Mouse (Mus musculus) midbrain, embryonic 16.5 days (tissue): ENCODE results near the gene Klf9. TPM values are rescaled to one million over a fixed set of nuclear protein-coding genes. Genes with fewer than 3 reads are reported as not detected.

ENCODE experiments used
- ATAC-seq: fragments of 200-750 bp; cut with Nextera tagmentation; 2 replicates; pipeline ENCODE4 v1.8.0; 2017; ENCODE audit warnings: moderate TSS enrichment
- H3K27ac ChIP-seq: fragments of 300-500 bp; sonication (generic); 2 replicates; pipeline ENCODE4 v1.5.1; 2014; ENCODE audit warnings: mild to moderate bottlenecking, low read length, mixed read lengths
- H3K27me3 ChIP-seq: fragments of 300-500 bp; sonication (generic); 2 replicates; pipeline ENCODE4 v1.6.1; 2014; ENCODE audit warnings: low read depth, low read length, mixed read lengths; ENCODE audit not compliant: control insufficient read depth, insufficient read depth
- H3K36me3 ChIP-seq: fragments of 300-500 bp; sonication (generic); 2 replicates; pipeline ENCODE4 v1.6.1; 2014; ENCODE audit warnings: mild to moderate bottlenecking, low read length, moderate library complexity, mixed read lengths; ENCODE audit not compliant: control insufficient read depth, insufficient read depth
- H3K4me1 ChIP-seq: fragments of 300-500 bp; sonication (generic); 2 replicates; pipeline ENCODE4 v1.6.1; 2014; ENCODE audit warnings: mild to moderate bottlenecking, low read length, mixed read lengths; ENCODE audit not compliant: control insufficient read depth, insufficient read depth
- H3K4me2 ChIP-seq: fragments of 300-500 bp; sonication (generic); 2 replicates; pipeline ENCODE4 v1.6.1; 2014; ENCODE audit warnings: mild to moderate bottlenecking, low read length, mixed read lengths
- H3K4me3 ChIP-seq: fragments of 300-500 bp; sonication (generic); 2 replicates; pipeline ENCODE4 v1.5.1; 2014; ENCODE audit warnings: low read depth, mild to moderate bottlenecking, low read length, moderate library complexity, mixed read lengths
- H3K9ac ChIP-seq: fragments of 300-500 bp; sonication (generic); 2 replicates; pipeline ENCODE4 v1.6.1; 2014; ENCODE audit warnings: low read depth, low read length, mixed read lengths
- H3K9me3 ChIP-seq: fragments of 300-500 bp; sonication (generic); replicated peaks from 2 replicates; pipeline ENCODE4 v1.6.1; 2014; ENCODE audit warnings: mild to moderate bottlenecking, low read length, mixed read lengths; ENCODE audit not compliant: control insufficient read depth, poor library complexity, severe bottlenecking
- WGBS: fragments of 180-500 bp; shearing (Covaris S2); extraction: QIAGEN DNeasy Blood & Tissue Kit; methylation state at CpG from one replicate; pipeline ENCODE4 v1.1.7; 2014; 5-methylcytosine and 5-hydroxymethylcytosine counted together
- polyA plus RNA-seq: library from polyadenylated mRNA; unstranded; fragments of >200 nt; fragmentation: Nextera tagmentation; extraction: Ambion mirVana; gene quantifications from 2 replicates; pipeline ENCODE4 v1.2.1, GENCODE M21; 2015

Klf9 gene
- polyA plus RNA-seq, 1 experiment from 2014 or later = 3.1 TPM

GRCm38 (mm10) chr19:23153606-23154127 is 12.6 kb downstream of the Klf9 start:
- H3K27me3 ChIP-seq = no peaks in the 10 kb centered on the region
- no peak overlapping the region for H3K4me2 ChIP-seq
- no peak overlapping the region for H3K9ac ChIP-seq
- no peaks in the 10 kb centered on the region for H3K36me3 ChIP-seq
- no peak for ATAC-seq
- H3K4me1 ChIP-seq = no peaks in the 10 kb centered on the region
- 89% methylated on average over 5 of the region's 5 CpGs for WGBS
- no peaks in the 10 kb centered on the region for H3K9me3 ChIP-seq
- H3K27ac ChIP-seq = no peak overlapping the region
- no peak overlapping the region for H3K4me3 ChIP-seq

- no peak for ATAC-seq
- WGBS = 80% methylated on average over 10 of the region's 10 CpGs
Observed at GRCm38 (mm10) chr19:23159780-23160395, 18.9 kb downstream of the Klf9 start.

GRCm38 (mm10) chr19:23162387-23162809 is 21.4 kb downstream of the Klf9 start:
- Histone ChIP-seq H3K4me2 (no peak overlapping the region), H3K4me3 (no peak overlapping the region), H3K36me3 (no peaks in the 10 kb centered on the region), H3K9ac (no peak overlapping the region), H3K27ac (no peak overlapping the region), H3K9me3 (no peaks in the 10 kb centered on the region), H3K4me1 (no peaks in the 10 kb centered on the region), H3K27me3 (no peaks in the 10 kb centered on the region)
- no peak for ATAC-seq
- 19% methylated on average over 8 of the region's 8 CpGs for WGBS

More at GRCm38 (mm10) chr19:23159780-23160395, 18.9 kb downstream of the Klf9 start:
- Histone ChIP-seq H3K4me2 (no peak overlapping the region), H3K4me3 (no peak overlapping the region), H3K9ac (no peak overlapping the region), H3K4me1 (no peaks in the 10 kb centered on the region), H3K36me3 (no peaks in the 10 kb centered on the region), H3K27me3 (no peaks in the 10 kb centered on the region), H3K27ac (no peak overlapping the region), H3K9me3 (no peaks in the 10 kb centered on the region)

GRCm38 (mm10) chr19:23162877-23163276 is 21.9 kb downstream of the Klf9 start:
- ATAC-seq = no peak
- Histone ChIP-seq H3K36me3 (no peaks in the 10 kb centered on the region), H3K9ac (no peak overlapping the region), H3K27me3 (no peaks in the 10 kb centered on the region), H3K27ac (no peak overlapping the region), H3K4me1 (no peaks in the 10 kb centered on the region), H3K4me3 (no peak overlapping the region), H3K4me2 (no peak overlapping the region), H3K9me3 (no peaks in the 10 kb centered on the region)
- 79% methylated on average over 6 of the region's 6 CpGs for WGBS

- H3K4me3 ChIP-seq = no peak overlapping the region
- no peaks in the 10 kb centered on the region for H3K9me3 ChIP-seq
- 35% methylated on average over 3 of the region's 3 CpGs for WGBS
- H3K27ac ChIP-seq = no peak overlapping the region
- H3K4me1 ChIP-seq = no peaks in the 10 kb centered on the region
- no peak for ATAC-seq
- no peak overlapping the region for H3K4me2 ChIP-seq
- no peak overlapping the region for H3K9ac ChIP-seq
- H3K27me3 ChIP-seq = no peaks in the 10 kb centered on the region
- no peaks in the 10 kb centered on the region for H3K36me3 ChIP-seq
Observed at GRCm38 (mm10) chr19:23163361-23163760, 22.3 kb downstream of the Klf9 start.

- Histone ChIP-seq H3K4me2 (no peak overlapping the region), H3K9ac (no peak overlapping the region), H3K4me1 (no peaks in the 10 kb centered on the region), H3K4me3 (no peak overlapping the region), H3K27ac (no peak overlapping the region), H3K9me3 (no peaks in the 10 kb centered on the region), H3K36me3 (no peaks in the 10 kb centered on the region), H3K27me3 (no peaks in the 10 kb centered on the region)
- 91% methylated on average over 16 of the region's 16 CpGs for WGBS
- ATAC-seq = no peak
Observed at GRCm38 (mm10) chr19:23164651-23165240, 23.7 kb downstream of the Klf9 start.

- Histone ChIP-seq H3K27ac (no peak overlapping the region), H3K4me2 (no peak overlapping the region), H3K9me3 (no peaks in the 10 kb centered on the region; the same call in 1 of the 2 replicates), H3K36me3 (no peaks in the 10 kb centered on the region), H3K4me1 (no peaks in the 10 kb centered on the region), H3K27me3 (no peaks in the 10 kb centered on the region), H3K4me3 (no peak overlapping the region), H3K9ac (no peak overlapping the region)
- no peak for ATAC-seq
- WGBS = 65% methylated on average over 11 of the region's 11 CpGs
Observed at GRCm38 (mm10) chr19:23166550-23167284, 25.7 kb downstream of the Klf9 start.

GRCm38 (mm10) chr19:23168899-23169658 is 28.1 kb downstream of the Klf9 start:
- no peaks in the 10 kb centered on the region for H3K4me1 ChIP-seq
- H3K27ac ChIP-seq = no peak overlapping the region
- no peak overlapping the region for H3K4me2 ChIP-seq
- H3K9ac ChIP-seq = no peak overlapping the region
- H3K4me3 ChIP-seq = no peak overlapping the region
- H3K9me3 ChIP-seq = no peaks in the 10 kb centered on the region; the same call in 1 of the 2 replicates
- no peaks in the 10 kb centered on the region for H3K27me3 ChIP-seq
- 88% methylated on average over 5 of the region's 5 CpGs for WGBS
- ATAC-seq = no peak
- no peaks in the 10 kb centered on the region for H3K36me3 ChIP-seq
